Mouse (Mus musculus) subcutaneous adipose tissue, adult 2 months (tissue): Measurements from ENCODE around the gene Grtp1. TPM values are rescaled to one million over a fixed set of nuclear protein-coding genes. Genes with fewer than 3 reads are reported as not detected.

Experiments
- polyA plus RNA-seq: library from polyadenylated mRNA; depleted of rRNA; stranded (reverse); fragments of >200 nt; gene quantifications from 2 replicates; pipeline ENCODE4 v1.2.3, GENCODE M21; 2012; ENCODE audit warnings: low replicate concordance; rRNA removed

Gene Grtp1
- polyA plus RNA-seq, result 15.5 and 25.4 TPM in 2 replicates

GRCm38 (mm10) chr8:13200301-13201012, at the start of gene Grtp1:
TSS of gene Grtp1 (minus strand) at chr8:13200620.

GRCm38 (mm10) chr8:13158718-13159376, 41.6 kb downstream of the Grtp1 start, which contains the start of gene Lamp1:
TSS of gene Lamp1 (plus strand) at chr8:13159161.

Other genes with a start within 250 kb of the Grtp1 start
- 0.23 and 1.7 TPM in 2 replicates for gene F7, start 174.6 kb downstream of the Grtp1 start, polyA plus RNA-seq
- gene F10, start 163.3 kb downstream of the Grtp1 start, polyA plus RNA-seq, result 0.73 and 2.3 TPM in 2 replicates
- 0.04 and 0.14 TPM in 2 replicates for gene Proz, start 139.7 kb downstream of the Grtp1 start, polyA plus RNA-seq
- gene Pcid2, start 95.2 kb downstream of the Grtp1 start, polyA plus RNA-seq, result 23.3 and 28.9 TPM in 2 replicates
- 48.4 and 62.7 TPM in 2 replicates for gene Cul4a, start 95.0 kb downstream of the Grtp1 start, polyA plus RNA-seq
- 858 and 871 TPM in 2 replicates for gene Lamp1, start 41.5 kb downstream of the Grtp1 start, polyA plus RNA-seq
- gene Adprhl1, start 53.5 kb upstream of the Grtp1 start, polyA plus RNA-seq, result 0.41 and 1.9 TPM in 2 replicates
- gene Dcun1d2, start 87.5 kb upstream of the Grtp1 start, polyA plus RNA-seq, result 26.4 and 33.3 TPM in 2 replicates
- 41.9 and 43.8 TPM in 2 replicates for gene Tmco3, start 87.6 kb upstream of the Grtp1 start, polyA plus RNA-seq
- gene Tfdp1, start 138.1 kb upstream of the Grtp1 start, polyA plus RNA-seq, result 42.8 and 94.6 TPM in 2 replicates
- gene Atp4b, start 196.2 kb upstream of the Grtp1 start, polyA plus RNA-seq, result 1.2 and 2.8 TPM in 2 replicates
- 0.03 and 0.04 TPM in 2 replicates for gene Grk1, start 204.5 kb upstream of the Grtp1 start, polyA plus RNA-seq
- gene Tmem255b, start 234.6 kb upstream of the Grtp1 start, polyA plus RNA-seq, result 9.1 and 17.6 TPM in 2 replicates